Mouse (Mus musculus): ENCODE results near the gene Nup50.

Nup50 gene

GRCm38 (mm10) chr15:84989771-84990170 lies 66.6 kb downstream of the Nup50 start:
- DNase-seq (ENCODE audit: low spot score), result no peak

All from embryo, embryonic 10 days (tissue).